Mouse (Mus musculus) layer of hippocampus, adult 9-10 months (tissue): ENCODE results near the gene Map3k13.
"Not testable (repeated sequence)": the region's sequence is repeated elsewhere in the genome, so short reads cannot be mapped to it uniquely, and the experiment has no call there.

Experiments
- DNase-seq: peaks from one replicate; pipeline ENCODE4 v3.0.0; 2022; ENCODE audit warnings: low spot score

The Map3k13 gene

GRCm38 (mm10) chr16:21906902-21907301, 112.8 kb downstream of the Map3k13 start:
- DNase-seq, result no peak

GRCm38 (mm10) chr16:21908906-21909305, 114.8 kb downstream of the Map3k13 start:
- not testable (repeated sequence) for DNase-seq

GRCm38 (mm10) chr16:21913347-21913746, 119.2 kb downstream of the Map3k13 start:
- DNase-seq, result no peak

GRCm38 (mm10) chr16:21916681-21917080, 122.5 kb downstream of the Map3k13 start:
- no peak for DNase-seq

- no peak for DNase-seq
These were observed 134.3 kb downstream of the Map3k13 start for GRCm38 (mm10) chr16:21928471-21928870.

GRCm38 (mm10) chr16:21946761-21947715, 152.9 kb downstream of the Map3k13 start, which contains the start of gene Tmem41a:
Tmem41a (minus strand) TSS chr16:21947552.
- DNase-seq, result peak; percentile 37

GRCm38 (mm10) chr16:21955591-21955990, 161.4 kb downstream of the Map3k13 start:
- no peak for DNase-seq

- DNase-seq, result no peak
These were observed 171.4 kb downstream of the Map3k13 start for GRCm38 (mm10) chr16:21965576-21965975.

GRCm38 (mm10) chr16:21969874-21970273, 175.7 kb downstream of the Map3k13 start:
- DNase-seq, result no peak

- DNase-seq, result no peak
These were observed 176.4 kb downstream of the Map3k13 start for GRCm38 (mm10) chr16:21970536-21970935.

GRCm38 (mm10) chr16:21971446-21971845, 177.3 kb downstream of the Map3k13 start:
- no peak for DNase-seq

- DNase-seq, result no peak
These were observed 182.1 kb downstream of the Map3k13 start for GRCm38 (mm10) chr16:21976203-21976602.

- DNase-seq, result no peak
These were observed 183.2 kb downstream of the Map3k13 start for GRCm38 (mm10) chr16:21977347-21977746.
